Mouse (Mus musculus) cerebellum, postnatal 10 days (tissue): ENCODE data around the gene Rab42.
"Not testable (repeated sequence)": the region's sequence is repeated elsewhere in the genome, so short reads cannot be mapped to it uniquely, and the experiment has no call there.

Experiments
- DNase-seq, 2 experiments: peaks; one replicate each; pipeline ENCODE4 v3.0.0; 2021; ENCODE audit warnings: mixed read lengths in 2 of 2

Gene Rab42

DNA sequence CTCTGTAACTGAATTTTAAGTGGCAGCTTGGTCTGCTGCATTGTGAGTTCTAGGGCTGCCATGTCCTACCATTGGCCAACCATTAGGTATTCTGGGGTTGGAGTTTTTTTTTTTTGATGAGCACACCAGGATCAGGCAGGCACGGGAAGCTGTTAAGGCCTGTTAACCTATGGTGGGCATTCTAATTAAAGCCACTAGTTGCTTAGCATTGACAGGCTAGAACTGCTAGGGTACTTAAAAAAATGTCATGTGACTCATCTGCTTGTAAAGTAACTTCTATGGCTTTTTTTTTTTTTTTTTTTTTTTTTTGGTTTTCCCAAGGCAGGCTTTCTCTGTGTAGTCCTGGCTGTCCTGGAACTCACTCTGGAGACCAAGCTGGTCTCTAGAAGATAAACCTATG is 8.0 kb upstream of the Rab42 start:
- DNase-seq: no peak

- peak; percentile 64 to 65 for DNase-seq
Measured at GRCm38 (mm10) chr4:132309849-132310472, 6.8 kb upstream of the Rab42 start.

DNA sequence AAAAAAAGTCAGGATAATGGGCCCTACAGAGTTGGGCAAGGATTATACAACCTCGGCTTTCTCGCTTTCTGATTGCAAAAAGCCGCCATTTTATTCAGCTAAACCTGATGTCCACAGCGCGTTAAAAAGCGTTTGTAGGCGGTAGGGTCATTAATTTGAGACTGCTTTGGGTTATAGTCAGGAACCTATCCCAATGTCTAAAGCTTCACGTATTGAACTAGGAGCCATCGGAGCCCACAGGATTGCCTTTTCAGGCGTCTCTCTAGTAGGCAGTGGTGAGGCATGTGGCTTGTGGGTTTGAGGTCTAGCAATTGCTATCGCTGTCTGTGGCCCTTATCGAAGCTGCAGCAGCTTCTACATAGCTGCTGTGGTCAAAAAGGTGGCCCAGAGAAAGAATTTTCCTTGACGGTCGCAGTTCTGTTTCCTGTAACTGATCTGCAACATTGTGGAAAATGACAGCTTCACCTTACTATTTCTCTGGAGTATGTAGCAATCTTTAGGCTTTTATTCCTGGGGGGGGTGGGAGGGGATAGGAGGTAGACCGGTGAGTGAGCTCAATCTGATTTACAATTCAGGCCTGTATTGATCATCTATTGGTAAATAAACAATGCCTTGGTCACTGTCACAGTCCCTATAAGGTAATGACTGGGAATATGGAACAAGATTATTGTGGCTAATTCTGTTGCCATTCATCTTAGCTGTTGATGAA is 6.1 kb upstream of the Rab42 start:
- peak in 1 of 2 experiments; percentile 31 for DNase-seq

DNA sequence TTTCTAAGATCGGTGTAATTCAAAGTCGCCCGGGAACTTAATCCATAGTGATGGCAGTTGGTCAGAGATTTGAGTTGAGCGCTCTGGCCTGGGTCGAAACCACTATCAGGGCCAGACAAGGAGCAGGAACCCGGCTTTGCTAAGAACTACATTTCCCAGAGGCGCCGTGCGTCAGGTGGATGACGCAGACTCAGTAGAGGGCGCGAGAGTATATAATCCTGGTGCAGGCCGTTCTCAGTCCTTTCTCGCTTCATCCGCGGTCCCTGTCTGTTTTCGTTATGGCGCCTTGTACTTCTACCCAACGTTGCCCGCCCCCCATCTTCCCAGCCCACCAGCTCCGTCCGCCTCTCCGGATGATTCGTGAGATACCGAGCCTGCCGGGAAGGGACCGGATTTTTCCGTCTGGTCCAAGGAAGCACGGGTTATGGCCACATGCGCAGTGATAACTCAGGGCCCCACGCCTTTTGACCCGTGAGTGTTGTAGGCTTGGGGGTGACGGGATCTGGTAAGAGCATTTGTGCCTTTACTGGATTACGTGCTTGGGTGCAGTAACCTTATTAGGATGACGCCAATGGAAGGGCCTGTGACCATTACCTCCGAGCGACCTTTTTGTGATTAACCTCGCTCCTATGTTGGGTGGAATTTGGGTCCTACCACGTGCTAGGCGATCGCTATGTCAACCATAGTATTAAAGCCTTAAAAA is 5.4 kb upstream of the Rab42 start:
- peak; percentile 94 to 95 for DNase-seq

DNA sequence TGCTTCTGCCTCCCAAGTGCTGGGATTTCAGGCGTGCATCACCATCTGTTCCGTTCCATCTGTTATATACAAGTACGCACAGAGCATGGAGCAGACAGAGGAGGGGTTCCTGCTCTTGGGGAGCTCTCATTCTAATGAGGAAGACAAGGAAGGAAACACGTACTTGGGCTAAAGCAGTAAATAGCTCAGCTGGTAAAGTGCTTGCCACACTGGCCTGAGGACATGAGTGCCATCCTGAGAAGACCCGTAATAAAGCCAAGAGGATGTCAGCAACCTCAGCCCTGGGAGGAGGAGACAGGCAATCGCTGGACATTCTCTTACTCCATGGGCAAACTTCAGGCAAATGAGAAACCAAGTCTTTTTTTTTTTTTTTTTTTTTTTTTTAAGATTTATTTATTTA is 2.8 kb upstream of the Rab42 start:
- DNase-seq: no peak

- DNase-seq: no peak
Measured at GRCm38 (mm10) chr4:132305276-132305675, 2.1 kb upstream of the Rab42 start.

- not testable (repeated sequence) for DNase-seq
Measured at GRCm38 (mm10) chr4:132303484-132303883, 299 bp upstream of the Rab42 start.

DNA sequence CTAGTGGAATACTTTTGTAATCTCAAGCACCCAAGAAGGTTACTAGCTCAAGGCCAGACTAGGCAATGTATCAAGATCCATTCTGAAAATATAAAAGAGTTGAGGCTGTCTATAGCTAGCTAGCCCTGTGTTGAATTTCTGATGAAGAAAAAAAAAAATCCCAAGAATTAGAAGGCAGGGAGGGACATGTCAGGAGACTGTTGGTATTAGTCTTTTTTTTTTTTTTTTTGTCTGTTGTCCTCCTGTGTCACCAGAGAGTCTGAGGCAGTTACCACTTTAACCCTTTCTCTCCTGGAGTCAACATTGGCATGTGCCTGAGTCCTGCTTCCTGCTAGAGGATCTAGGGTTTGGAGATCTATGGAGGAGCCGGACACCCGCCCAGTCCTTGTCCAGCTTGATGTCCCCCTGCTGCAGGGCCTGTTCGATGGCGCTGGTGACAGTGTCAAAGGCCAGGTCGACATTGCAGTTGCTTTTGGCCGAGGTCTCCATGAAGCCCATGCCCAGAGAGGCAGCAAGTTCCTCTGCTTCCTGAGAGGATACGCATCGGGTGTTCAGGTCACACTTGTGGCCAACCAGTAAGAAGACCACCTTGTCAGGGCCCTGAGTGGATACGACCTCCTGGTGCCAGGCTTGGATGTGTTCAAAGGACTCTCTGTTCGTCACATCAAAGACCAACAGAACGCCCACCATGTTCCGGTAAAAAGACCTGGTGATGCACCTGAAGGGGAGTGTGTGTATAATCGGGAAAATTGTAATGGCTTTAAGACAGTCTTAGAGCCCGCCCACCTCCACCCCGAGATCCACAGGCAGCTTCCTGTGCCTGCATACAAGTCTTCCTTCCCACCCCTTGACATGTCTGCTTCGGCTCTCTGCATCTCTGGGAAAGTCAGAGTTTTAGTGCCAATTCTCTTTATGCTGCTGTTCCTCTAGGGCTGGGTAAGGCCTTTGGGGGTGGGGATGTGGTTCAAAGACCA is 933 bp downstream of the Rab42 start:
- no peak for DNase-seq

DNA sequence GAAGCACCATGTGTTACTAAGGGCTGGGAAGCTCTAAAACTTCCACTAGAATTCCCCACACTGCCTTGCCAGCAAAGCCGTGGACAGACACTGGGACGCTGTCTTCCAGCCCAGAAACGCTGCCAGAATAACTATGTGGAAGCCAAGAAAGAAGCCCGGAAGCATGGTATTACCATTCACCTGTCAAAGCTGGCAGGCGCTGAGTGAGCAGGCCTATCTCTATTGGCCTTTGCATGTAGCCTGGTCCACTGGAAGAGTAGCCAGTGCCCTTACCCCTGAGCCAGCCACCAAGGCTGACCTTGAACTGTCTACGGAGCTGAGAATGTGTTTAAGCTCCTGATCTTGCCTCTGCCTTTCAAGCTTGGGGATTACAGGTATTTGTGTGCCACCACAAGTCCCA is 1.7 kb downstream of the Rab42 start:
- peak; percentile 37 to 61 for DNase-seq

- no peak for DNase-seq
Measured at GRCm38 (mm10) chr4:132299849-132300248, 3.3 kb downstream of the Rab42 start.

DNA sequence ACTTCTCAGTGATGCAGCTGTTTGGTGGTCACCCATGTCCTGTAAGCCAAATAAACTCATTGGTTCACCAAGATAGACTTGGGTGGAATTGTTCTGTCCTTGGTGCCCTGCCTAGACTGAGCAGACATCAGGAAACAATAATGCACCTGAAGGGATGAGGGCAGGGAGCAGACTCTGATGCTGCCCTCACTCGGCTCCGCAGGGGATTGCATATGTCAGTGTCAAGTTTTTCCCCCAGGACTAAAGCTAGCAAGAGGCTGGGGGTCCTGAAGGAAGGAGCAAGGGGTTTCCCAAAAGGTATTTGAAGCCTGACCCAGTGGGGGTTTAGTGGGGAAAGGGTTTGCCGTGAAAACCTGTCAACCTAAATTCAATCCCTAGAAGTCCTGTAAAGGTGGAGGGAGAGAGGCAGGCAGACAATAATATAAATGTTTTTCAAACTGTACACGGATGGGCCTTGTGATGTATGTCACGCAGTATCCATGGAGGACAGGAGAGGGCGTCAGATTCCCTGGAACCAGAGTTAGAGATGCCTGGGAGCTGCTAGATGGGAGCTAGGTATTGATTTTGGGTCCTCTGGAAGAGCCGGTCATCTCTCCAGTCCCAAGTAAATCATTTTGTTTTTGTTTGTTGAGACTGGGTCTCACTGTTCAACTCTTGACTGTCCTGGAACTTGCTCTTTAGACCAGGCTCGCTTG is 7.3 kb downstream of the Rab42 start:
- no peak for DNase-seq

GRCm38 (mm10) chr4:132293682-132294240 is 9.4 kb downstream of the Rab42 start:
- no peak for DNase-seq

DNA sequence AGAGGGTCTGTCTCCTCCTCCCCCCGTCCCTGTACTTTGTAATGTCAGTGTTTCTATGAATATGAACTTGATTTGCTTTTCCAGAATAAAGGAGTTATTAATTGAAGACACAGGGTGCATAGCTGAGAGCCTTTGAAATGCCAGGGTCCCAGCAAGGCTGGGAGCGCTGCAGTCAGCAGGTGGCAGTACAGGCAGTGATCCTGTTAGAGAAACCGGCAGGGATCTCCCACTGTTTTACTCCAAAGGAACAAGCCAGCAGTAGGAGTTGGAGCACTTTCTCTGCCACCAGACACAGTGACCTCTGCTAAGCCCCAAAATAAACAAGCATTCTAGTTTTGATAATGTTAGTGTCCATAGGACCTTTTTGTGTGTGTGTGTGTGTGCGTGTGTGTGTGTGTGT is 10.2 kb downstream of the Rab42 start:
- DNase-seq: peak; percentile 54 to 57

DNA sequence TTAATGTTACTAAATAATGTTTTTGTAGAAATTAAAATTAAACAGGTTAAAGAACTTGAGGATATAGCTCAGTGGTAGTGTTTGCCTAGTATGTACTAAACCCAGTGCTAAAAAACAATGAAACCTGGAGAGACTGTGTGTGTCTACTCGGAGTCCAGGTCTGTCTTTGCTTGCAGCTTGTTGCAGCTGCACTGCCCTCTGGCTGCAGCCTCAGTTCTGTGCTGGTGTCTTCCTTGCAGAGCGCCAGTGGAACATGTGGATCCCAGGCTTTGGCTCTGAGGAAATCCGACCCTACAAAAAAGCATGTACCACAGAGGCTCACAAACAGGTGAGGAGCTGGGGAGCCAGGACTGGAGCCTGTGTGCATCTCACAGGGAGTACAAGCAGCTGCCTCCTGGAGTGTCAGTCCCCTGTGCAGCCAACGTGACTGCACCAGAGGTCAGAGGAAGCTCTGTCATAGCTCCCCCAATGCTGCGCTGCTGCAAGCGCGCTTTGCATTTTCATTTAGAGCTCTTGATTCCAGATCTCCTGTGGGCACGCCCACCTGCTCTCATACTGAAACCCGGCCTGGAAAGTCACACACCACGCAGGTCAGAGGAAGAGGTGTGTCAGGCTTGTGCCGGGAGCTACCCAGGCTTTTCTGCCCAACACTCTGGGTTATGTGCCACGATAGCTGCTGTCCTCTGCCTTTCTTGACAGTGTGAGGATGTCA is 11.4 kb downstream of the Rab42 start:
- DNase-seq: no peak

DNA sequence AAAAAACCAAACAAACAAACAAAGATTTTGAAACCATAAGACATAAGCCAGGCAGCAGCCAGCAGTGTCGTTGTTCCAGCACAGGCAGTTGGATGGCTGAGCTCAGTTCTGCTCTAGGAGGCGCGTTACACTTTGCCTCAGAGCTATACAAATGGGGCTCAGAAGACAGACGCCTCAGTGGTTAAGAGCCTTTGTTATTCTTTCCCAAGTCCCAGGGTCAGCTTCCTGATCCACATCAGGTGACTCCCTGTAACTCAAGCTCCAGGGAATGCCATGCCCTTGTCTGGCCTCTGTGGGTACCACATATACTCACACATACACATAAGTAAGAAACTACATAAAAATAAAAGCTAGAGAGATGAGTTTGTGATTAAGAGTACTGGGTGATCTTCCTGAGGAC is 12.1 kb downstream of the Rab42 start:
- no peak for DNase-seq

DNA sequence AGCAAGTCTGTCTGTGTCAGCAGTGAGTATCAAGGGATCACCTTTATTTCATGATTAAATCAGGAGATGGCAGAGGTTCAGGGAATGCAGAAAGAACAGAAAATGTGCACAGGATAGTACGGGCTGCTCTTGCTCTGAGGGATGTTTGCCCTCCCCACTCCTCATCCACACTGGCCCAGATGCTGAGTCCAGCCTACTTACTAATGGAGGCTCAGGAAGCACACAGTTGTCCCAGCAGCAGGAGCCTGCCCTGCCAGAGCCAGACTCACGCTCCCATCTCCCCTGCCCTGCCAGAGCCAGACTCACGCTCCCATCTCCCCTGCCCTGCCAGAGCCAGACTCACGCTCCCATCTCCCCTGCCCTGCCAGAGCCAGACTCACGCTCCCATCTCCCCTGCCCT is 14.3 kb downstream of the Rab42 start:
- not testable (repeated sequence) for DNase-seq

- DNase-seq: no peak
Measured at GRCm38 (mm10) chr4:132275949-132276348, 27.2 kb downstream of the Rab42 start.

- DNase-seq: peak; percentile 94 to 96
Measured at GRCm38 (mm10) chr4:132274156-132274862, 28.9 kb downstream of the Rab42 start, which contains the start of gene Taf12. Gene Taf12 (plus strand): TSS chr4:132274375.

GRCm38 (mm10) chr4:132273166-132273565 is 30.0 kb downstream of the Rab42 start:
- DNase-seq: peak; percentile 65 to 71
